Mouse (Mus musculus) myocyte (in vitro differentiated cells): ENCODE results near the gene Trp53.
A peak's percentile ranks its signal among the peaks of the same experiment; 100 is the strongest.

ENCODE experiments used
- E2F4 ChIP-seq: IDR thresholded peaks from one replicate; pipeline ENCODE4 v1.6.1; 2011; ENCODE audit warnings: mild to moderate bottlenecking, control low read depth, moderate library complexity; ENCODE audit not compliant: insufficient read depth
- MAX ChIP-seq: IDR thresholded peaks from one replicate; pipeline ENCODE4 v1.6.1; 2011; ENCODE audit warnings: low read depth, mild to moderate bottlenecking, control low read depth
- MYOD1 ChIP-seq, 3 experiments: IDR thresholded peaks; one replicate each; pipeline ENCODE4 v1.6.1; 2011; ENCODE audit warnings: control low read depth in 2 of 3, low read depth in 2 of 3, mild to moderate bottlenecking in 2 of 3, moderate library complexity in 1 of 3; ENCODE audit not compliant: insufficient read length in 2 of 3, control insufficient read depth in 1 of 3
- MYOG ChIP-seq, 3 experiments: IDR thresholded peaks; one replicate each; pipeline ENCODE4 v1.6.1; 2011; ENCODE audit warnings: control low read depth in 2 of 3, low read depth in 2 of 3, mild to moderate bottlenecking in 2 of 3; ENCODE audit not compliant: insufficient read length in 2 of 3, control insufficient read depth in 1 of 3, insufficient read depth in 1 of 3
- POLR2A ChIP-seq: IDR thresholded peaks from one replicate; pipeline ENCODE4 v1.6.1; 2011; ENCODE audit warnings: low read depth, mild to moderate bottlenecking, control low read depth, moderate library complexity; ENCODE audit not compliant: insufficient read length
- POLR2AphosphoS2 ChIP-seq: IDR thresholded peaks from one replicate; pipeline ENCODE4 v1.6.1; 2011; ENCODE audit warnings: low read depth, control low read depth; ENCODE audit not compliant: insufficient read length
- TCF12 ChIP-seq: IDR thresholded peaks from one replicate; pipeline ENCODE4 v1.6.1; 2011; ENCODE audit warnings: mild to moderate bottlenecking, control low read depth; ENCODE audit not compliant: poor library complexity, insufficient read depth, severe bottlenecking
- USF1 ChIP-seq: IDR thresholded peaks from one replicate; pipeline ENCODE4 v1.6.1; 2011; ENCODE audit warnings: low read depth, mild to moderate bottlenecking, control low read depth, moderate library complexity

DNA sequence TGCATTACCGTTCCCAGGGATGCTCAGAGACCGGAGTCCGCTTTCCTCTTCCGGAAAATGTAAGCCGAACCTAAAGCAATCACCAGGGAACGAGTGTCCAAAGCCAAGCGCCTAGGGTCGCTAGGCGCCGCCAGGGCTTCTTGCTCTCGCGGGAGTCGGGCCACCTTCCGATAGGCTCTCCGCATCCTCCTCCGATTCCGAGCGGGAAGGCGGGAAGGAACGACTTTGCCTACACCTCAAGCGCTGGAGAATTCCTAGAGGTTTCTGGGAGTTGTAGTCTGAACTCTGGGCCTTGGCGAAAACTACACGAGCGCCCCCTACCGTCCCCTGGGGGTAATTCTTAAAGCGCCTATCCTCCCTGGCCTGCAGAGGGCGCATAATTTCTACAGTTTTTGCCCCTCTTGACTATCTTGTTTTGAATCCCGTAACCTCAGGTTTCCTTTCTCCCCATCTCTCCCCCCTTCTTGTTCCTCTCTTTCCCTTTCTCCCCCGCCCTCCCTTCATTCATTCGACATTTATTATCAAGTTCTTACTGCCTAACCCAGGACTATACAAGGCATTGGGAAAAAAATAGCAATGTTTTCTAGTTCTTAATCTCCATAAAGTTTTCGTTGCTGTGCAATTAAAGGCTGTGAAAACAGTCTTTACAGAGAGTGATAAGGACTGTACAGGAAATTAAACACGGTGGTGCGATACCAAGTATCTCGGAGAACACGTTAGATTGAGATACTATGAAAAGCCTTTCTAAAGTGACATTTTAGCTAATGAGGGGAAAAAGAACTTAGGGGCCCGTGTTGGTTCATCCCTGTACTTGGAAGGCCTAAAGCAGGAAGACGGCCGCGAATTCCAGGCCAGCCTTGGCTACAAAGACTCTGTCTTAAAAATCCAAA lies 786 bp upstream of the Trp53 start:
- peak; percentile 38 for TF ChIP-seq POLR2A
- no peak for TF ChIP-seq POLR2AphosphoS2
- TF ChIP-seq MYOG (IDR thresholded peaks at IDR 0.05; ENCODE audit: control insufficient read depth in 1 of 3, insufficient read depth in 1 of 3, insufficient read length in 2 of 3, low read depth in 2 of 3) = no peak
- no peak for TF ChIP-seq USF1
- TF ChIP-seq E2F4 = peak; percentile 92
- TF ChIP-seq TCF12 = no peak
- TF ChIP-seq MYOD1 (IDR thresholded peaks at IDR 0.05; ENCODE audit: control insufficient read depth in 1 of 3, insufficient read length in 2 of 3, low read depth in 2 of 3) = no peak
- TF ChIP-seq MAX = no peak
